Mouse (Mus musculus): Measurements from ENCODE around the gene Dffa. TPM values are rescaled to one million over a fixed set of nuclear protein-coding genes. Genes with fewer than 3 reads are reported as not detected.
"Not testable (repeated sequence)": the region's sequence is repeated elsewhere in the genome, so short reads cannot be mapped to it uniquely, and the experiment has no call there.

Gene Dffa
- polyA plus RNA-seq, 1 experiment from 2014 or later, result 33.8 TPM

DNA sequence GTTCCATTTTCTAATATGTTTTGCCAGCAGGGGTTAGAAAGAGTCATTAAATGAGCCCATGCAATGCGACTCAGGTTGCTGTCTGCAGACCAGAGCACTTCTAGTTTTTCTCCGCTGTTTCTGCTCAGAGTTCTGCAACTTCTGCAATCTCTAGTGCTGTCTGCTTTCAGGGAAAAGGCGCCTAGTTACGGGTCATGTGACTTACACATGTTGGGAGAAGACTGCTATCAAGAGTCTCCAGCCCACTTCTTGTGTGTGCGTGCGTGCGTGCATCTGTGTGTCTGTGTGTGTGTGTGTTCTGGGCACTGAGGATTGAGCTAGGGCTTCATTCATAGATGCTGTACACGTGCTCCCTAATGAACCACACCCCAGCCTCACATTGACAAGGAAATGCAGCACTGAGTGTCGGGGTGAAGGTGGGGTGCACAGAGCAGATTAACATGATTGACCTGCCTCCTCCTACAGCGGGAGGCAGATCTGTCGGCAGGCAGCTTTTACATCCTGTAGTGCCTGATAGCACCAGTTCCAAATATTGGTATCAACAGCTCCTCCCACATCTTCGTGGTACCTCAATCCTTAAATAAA is 16.1 kb downstream of the Dffa start:
- not testable (repeated sequence) for H3K9me3 ChIP-seq (replicated peaks); DNase-seq (ENCODE audit: low spot score); H3K4me1 ChIP-seq; H3K4me3 ChIP-seq; H3K27me3 ChIP-seq (ENCODE audit: low read depth, poor library complexity, severe bottlenecking); H3K27ac ChIP-seq
- 88% methylated on average over 12 of the region's 12 CpGs for WGBS
- H3K36me3 ChIP-seq, result peaks cover 16% of the 10 kb centered on the region

DNA sequence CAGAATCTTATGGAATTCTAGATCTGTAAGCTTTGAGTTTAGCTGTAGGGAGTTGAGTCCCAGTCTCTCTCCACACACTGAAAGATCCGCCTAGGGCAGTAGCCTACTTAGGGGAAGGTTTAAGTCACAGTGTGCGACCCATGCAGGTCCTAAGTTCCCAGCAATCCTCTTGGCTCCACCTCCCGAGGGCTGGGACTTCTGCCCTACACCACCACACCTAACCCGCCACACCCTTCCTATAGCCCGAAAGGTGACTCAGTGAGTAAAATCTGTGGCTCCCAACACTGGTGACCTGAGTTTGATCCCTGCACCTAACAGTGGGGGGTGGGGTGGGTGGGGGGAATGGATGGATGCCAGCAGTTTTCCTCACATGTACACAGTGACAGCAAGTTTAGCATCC is 19.5 kb downstream of the Dffa start:
- Histone ChIP-seq H3K9me3 (replicated peaks) (no peaks in the 10 kb centered on the region), H3K27me3 (ENCODE audit: low read depth, poor library complexity, severe bottlenecking) (no peaks in the 10 kb centered on the region), H3K36me3 (peaks cover 35% of the 10 kb centered on the region), H3K27ac (no peak overlapping the region), H3K4me3 (no peak overlapping the region), H3K4me1 (no peaks in the 10 kb centered on the region)
- 65% methylated on average over 5 of the region's 5 CpGs for WGBS
- DNase-seq (ENCODE audit: low spot score), result no peak

DNA sequence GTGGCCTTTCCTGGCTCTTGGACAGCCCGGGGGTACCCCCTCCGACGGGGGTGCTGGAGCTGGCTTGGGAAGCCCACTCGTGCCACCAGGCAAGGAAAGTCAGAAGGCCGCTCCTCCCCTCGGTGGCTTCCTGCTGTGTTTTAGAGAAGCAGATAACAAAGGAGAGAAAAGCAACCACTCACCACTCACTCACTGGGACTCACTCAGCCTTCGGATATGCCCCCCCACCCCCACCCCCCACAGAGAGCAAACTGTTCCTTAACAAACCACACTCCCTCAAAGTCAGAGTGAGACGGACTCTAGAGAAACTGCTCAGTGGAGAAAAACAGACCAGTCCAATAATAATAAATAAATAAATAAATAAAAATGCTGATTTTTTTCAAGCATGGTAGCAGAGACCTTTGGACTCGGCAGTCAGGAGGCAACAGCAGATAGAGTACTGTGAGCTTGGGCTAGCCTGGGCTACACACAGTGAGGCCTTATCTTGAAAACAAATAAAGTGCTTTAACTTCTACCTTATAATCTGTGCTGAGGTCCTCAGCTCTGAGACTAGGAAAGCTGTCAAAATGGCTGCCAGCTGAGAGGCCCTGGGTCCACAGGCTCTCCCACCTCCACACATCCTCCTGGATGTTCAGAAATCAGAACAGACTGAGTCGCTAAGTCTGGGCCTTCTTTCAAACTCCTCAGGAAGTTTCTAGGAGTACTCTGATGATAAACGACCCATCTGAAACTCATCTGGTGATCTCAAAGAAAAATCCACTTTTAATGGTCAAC is 21.6 kb downstream of the Dffa start:
- no peaks in the 10 kb centered on the region for H3K4me1 ChIP-seq
- H3K27me3 ChIP-seq (ENCODE audit: low read depth, poor library complexity, severe bottlenecking), result no peaks in the 10 kb centered on the region
- WGBS, result 79% methylated on average over 11 of the region's 11 CpGs
- H3K36me3 ChIP-seq, result peaks cover 51% of the 10 kb centered on the region
- no peak overlapping the region for H3K27ac ChIP-seq
- no peak overlapping the region for H3K4me3 ChIP-seq
- no peak for DNase-seq (ENCODE audit: low spot score)
- no peaks in the 10 kb centered on the region for H3K9me3 ChIP-seq (replicated peaks)

DNA sequence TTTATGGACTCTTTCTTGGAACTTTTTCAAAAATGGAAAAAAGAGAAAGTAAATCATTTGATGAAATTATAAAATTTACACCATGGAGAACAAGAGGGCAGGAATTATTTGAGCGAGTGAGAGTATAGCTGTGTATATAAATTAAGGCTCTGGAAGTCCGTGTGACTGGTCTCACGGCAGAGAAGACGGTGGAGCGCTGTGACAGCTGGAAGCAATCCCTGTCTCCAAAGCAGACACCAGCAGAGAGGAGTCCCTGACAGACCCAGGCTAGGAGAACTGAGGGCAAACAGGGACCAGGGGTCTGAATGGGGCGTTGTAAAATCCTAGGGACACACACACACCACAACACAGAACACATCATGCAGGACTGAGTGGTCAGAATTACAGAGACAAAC is 22.2 kb downstream of the Dffa start:
- DNase-seq (ENCODE audit: low spot score), result no peak
- Histone ChIP-seq H3K27me3 (ENCODE audit: low read depth, poor library complexity, severe bottlenecking) (no peaks in the 10 kb centered on the region), H3K4me3 (no peak overlapping the region), H3K36me3 (peaks cover 57% of the 10 kb centered on the region), H3K27ac (no peak overlapping the region), H3K9me3 (replicated peaks) (no peaks in the 10 kb centered on the region), H3K4me1 (no peaks in the 10 kb centered on the region)
- 73% methylated on average over 6 of the region's 6 CpGs for WGBS

DNA sequence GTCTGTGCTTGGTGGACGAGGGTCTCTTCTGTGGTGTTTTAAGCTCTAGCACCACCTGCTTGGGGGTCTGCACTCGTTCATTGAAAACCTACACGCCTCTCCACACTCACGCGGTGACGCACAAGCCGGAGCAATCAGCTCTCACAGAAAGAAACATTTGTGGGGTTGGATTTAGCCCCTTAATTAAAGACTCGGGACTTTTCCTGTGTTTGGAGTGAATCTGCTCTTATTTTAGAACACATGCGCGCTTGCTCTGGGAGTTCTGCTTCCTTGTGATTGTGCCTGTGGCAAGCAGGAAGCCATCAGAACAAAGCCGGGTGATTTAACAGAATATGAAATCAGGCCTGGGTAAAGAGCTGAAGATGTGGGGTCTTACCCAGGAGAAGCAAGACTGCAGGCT is 22.7 kb downstream of the Dffa start, which contains the start of gene Cort:
TSS of gene Cort (minus strand) at position 101 of the 400 bp plus-strand sequence.
- H3K36me3 ChIP-seq, result peaks cover 62% of the 10 kb centered on the region
- WGBS, result 89% methylated on average over 11 of the region's 11 CpGs

DNA sequence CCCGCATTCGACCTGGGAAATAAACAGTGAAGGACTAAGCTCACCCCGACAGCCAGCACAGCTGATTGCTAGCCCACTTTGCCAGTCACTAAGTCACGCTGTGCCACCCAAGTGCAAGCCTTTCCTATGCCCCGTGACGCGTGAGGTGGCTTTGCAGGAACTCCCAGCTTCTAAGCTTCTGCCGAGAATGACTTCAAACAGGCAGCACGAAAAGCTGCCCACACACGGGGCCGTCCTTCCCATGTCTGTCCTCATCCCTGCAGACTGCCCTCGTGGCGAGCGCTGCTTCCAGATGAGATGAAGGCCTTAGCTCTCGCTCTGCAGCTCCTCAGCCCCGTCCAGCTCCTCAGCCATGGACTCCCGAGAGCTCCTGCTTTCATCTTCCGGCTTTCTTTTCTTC is 24.5 kb downstream of the Dffa start:
- H3K4me3 ChIP-seq, result no peak overlapping the region
- H3K36me3 ChIP-seq, result peaks cover 72% of the 10 kb centered on the region
- H3K27me3 ChIP-seq (ENCODE audit: low read depth, poor library complexity, severe bottlenecking), result no peaks in the 10 kb centered on the region
- peaks cover 3% of the 10 kb centered on the region; the same call in 1 of the 2 replicates for H3K4me1 ChIP-seq
- H3K9me3 ChIP-seq (replicated peaks), result no peaks in the 10 kb centered on the region
- H3K27ac ChIP-seq, result no peak overlapping the region
- no peak for DNase-seq (ENCODE audit: low spot score)
- 89% methylated on average over 18 of the region's 18 CpGs for WGBS

More for the DNA sequence above, 22.7 kb downstream of the Dffa start, which contains the start of gene Cort:
- no peak for DNase-seq (ENCODE audit: low spot score)
- no peaks in the 10 kb centered on the region for H3K27me3 ChIP-seq (ENCODE audit: low read depth, poor library complexity, severe bottlenecking)
- no peak within 1 kb of the TSS for H3K27ac ChIP-seq
- H3K4me1 ChIP-seq, result no peaks in the 10 kb centered on the region
- no peaks in the 10 kb centered on the region for H3K9me3 ChIP-seq (replicated peaks)
- H3K4me3 ChIP-seq, result no peak within 1 kb of the TSS

DNA sequence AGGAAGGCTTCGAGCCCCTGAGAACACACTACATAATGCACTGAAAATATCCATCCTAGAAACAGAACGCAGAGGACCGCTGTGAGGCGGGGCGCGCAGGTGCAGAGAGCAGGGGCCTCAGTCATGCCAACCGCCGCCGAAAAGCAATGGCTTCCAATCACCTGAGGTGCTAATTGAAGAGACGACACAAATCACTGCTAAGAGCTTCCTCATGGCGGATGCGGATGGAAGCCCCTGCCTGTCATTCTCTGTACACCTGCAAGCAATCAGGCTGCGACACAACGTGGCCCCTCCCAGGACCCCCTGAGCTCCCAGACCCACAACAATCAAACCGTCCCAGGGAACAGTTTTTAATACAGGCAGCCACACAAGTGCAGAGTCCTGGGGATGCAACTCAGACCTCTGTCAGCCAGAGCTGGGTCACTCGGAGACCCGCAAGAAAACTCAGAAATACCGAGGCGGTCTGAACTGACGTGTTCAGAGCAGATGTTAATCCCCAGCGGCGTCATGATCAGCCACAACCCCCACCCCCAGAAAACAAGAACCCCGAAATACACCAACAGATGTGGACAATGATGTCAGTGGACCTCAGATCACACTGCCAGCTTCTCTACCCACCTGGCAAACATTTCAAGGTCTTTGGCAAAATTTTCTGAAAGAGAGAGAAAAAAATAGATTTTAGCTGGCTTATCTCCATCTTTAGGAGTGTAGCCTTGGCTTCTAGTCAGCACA is 27.2 kb downstream of the Dffa start:
- Histone ChIP-seq H3K4me1 (peaks cover 3% of the 10 kb centered on the region), H3K27ac (no peak overlapping the region), H3K36me3 (peaks cover 78% of the 10 kb centered on the region), H3K9me3 (replicated peaks) (no peaks in the 10 kb centered on the region), H3K4me3 (no peak overlapping the region), H3K27me3 (ENCODE audit: low read depth, poor library complexity, severe bottlenecking) (no peaks in the 10 kb centered on the region)
- WGBS, result 79% methylated on average over 23 of the region's 23 CpGs
- no peak for DNase-seq (ENCODE audit: low spot score)

DNA sequence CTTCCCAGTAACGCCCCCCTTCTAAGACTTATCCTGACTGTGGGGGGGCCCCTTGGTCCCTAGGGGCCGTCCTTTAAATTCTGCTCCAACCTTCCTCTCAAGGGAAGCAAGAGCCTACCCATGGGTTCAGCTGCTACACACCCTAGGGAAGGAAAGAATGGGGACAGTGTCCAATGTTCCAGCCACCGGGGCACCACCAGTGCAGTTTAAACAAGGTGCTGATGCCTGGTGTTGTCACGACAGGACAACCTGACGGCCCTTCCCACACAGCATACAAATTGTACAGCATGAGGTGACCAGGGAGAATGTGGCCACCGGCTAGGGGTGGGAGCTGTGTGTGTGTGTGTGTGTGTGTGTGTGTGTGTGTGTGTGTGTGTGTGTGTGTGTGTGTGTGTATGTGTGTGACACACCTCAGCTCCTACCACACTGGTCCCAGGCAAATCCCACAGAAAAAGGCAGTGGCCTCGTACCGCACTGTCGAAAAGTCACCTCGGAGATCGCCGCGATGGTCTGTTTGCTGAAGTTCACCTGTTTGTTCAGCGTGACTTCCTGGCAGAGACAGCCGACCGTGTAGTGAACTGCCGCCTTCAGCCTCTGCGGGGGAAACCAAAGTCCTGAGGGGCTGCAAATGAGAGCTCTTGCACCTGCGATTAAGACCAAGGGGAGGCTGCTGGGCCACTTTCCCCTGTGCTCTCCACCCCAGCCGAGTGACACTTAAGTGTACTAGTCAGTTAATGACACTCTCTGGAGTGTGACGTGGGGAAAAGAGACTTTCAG is 28.0 kb downstream of the Dffa start:
- H3K36me3 ChIP-seq, result peaks cover 71% of the 10 kb centered on the region
- H3K4me3 ChIP-seq, result no peak overlapping the region
- H3K27me3 ChIP-seq (ENCODE audit: low read depth, poor library complexity, severe bottlenecking), result no peaks in the 10 kb centered on the region
- no peak for DNase-seq (ENCODE audit: low spot score)
- H3K27ac ChIP-seq, result no peak overlapping the region
- H3K4me1 ChIP-seq, result peaks cover 11% of the 10 kb centered on the region
- WGBS, result 93% methylated on average over 21 of the region's 21 CpGs
- no peaks in the 10 kb centered on the region for H3K9me3 ChIP-seq (replicated peaks)

DNA sequence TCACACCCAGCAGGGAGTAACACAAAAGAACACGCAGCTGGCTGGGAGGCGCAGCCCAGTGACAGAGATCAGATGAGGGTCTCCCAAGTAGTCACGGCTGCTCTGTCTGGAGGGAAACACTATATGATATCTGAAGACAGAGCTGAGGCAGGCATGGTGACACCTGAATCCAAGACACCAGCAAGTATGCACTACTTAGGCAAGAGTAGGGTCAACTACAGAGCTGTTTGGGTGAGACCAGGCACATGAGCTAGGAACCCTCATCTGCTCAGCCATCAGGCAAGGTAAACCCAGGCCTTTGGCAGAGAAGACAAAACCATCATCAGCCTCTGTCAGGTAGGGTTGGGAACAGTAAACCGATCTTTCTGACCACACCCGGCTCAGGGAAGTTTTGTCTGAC is 29.4 kb downstream of the Dffa start:
- peaks cover 57% of the 10 kb centered on the region for H3K36me3 ChIP-seq
- H3K4me3 ChIP-seq, result no peak overlapping the region
- H3K27me3 ChIP-seq (ENCODE audit: low read depth, poor library complexity, severe bottlenecking), result no peaks in the 10 kb centered on the region
- H3K9me3 ChIP-seq (replicated peaks), result no peaks in the 10 kb centered on the region
- peaks cover 14% of the 10 kb centered on the region for H3K4me1 ChIP-seq
- no peak for DNase-seq (ENCODE audit: low spot score)
- no peak overlapping the region for H3K27ac ChIP-seq
- WGBS, result 88% methylated on average over 5 of the region's 5 CpGs

DNA sequence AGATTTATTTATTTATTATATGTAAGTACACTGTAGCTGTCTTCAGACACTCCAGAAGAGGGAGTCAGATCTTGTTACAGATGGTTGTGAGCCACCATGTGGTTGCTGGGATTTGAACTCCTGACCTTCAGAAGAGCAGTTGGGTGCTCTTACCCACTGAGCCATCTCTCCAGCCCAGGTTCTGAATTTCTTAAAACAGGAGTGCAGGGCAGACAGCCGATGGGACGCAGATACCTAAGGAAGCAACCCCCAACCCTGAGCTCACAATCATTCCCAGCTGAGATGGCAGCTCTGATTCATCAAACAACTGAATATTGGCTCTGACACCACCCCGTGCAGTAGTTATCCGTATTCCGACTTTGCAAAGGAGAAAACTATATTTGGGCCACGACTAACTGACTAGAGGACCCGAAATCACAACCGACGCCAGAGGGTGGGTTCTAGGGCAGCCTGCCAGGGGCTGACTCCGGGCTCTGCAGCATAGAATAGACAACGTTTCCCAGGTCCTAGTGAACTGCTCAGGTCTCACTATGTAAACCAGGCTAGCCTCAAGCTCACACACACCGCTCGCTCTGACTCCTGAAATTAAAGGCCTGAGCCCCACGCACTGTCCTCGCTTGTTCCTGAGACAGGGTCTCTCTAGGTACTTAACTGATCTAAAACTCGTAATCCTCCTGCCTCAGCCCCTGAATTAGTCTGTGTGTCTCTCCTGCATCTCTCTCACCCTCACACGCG is 32.3 kb downstream of the Dffa start:
- DNase-seq (ENCODE audit: low spot score), result no peak
- Histone ChIP-seq H3K4me1 (peaks cover 14% of the 10 kb centered on the region), H3K27me3 (ENCODE audit: low read depth, poor library complexity, severe bottlenecking) (no peaks in the 10 kb centered on the region), H3K27ac (peak overlapping the region; percentile 93), H3K9me3 (replicated peaks) (no peaks in the 10 kb centered on the region), H3K36me3 (peaks cover 28% of the 10 kb centered on the region), H3K4me3 (peak overlapping the region; percentile 73)
- WGBS, result 75% methylated on average over 18 of the region's 18 CpGs

DNA sequence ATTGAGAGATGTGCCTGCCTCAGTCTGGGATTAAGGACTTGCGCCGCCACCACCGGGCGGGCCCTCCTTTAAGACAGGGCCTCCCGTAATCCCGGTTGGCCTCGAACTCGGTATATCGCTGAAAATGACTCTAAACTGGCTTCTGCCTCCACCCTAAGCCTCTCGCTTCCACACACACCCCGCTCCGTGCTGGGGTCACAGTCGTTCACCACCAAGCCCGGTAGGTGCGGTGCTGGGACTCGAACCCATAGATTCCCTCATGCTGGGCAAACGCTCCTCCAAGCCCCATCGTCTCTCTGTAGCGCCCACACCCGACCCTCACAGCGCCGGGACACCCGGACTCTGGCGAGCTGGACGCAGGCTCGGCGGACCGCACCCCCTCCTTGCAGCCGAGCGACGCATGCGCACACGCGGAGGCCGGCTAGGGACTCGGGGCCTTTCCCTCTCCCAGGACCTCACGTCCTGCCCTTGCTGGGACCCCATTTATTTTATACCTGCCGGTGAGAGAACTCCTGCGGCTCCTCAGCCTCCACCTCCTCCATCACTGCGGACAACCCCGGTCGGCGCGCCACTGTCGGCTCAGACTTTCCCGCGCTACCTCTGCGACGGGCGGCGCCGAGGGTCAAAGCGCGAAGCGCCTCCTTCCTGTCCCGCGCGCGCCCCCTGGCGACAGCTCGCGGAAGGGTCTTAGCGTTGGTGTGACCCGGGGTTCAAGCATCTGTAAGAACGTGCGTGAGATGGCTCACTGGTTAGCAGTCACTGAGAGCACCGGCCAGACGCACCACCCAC is 33.2 kb downstream of the Dffa start, which contains the start of gene Cenps:
TSS of gene Cenps (minus strand) at position 648 of the 789 bp plus-strand sequence.
- Histone ChIP-seq H3K27me3 (ENCODE audit: low read depth, poor library complexity, severe bottlenecking) (no peaks in the 10 kb centered on the region), H3K27ac (peak within 1 kb of the TSS; percentile 93), H3K36me3 (peaks cover 19% of the 10 kb centered on the region), H3K4me3 (peak within 1 kb of the TSS; percentile 73), H3K4me1 (peaks cover 14% of the 10 kb centered on the region), H3K9me3 (replicated peaks) (no peaks in the 10 kb centered on the region)
- 1% methylated on average over 68 of the region's 68 CpGs for WGBS
- DNase-seq (ENCODE audit: low spot score), result peak; percentile 99

All from limb, embryonic 10.5 days (tissue).